ENCODE assay signal across 8 mouse cellular contexts in genomic region chr1:23382806-23383653, GRCm38 (mm10). TPM values are rescaled to one million over a fixed set of nuclear protein-coding genes. Genes with fewer than 3 reads are reported as not detected.
A peak's percentile ranks its signal among the peaks of the same experiment; 100 is the strongest.
DNase-seq lines count a peak whose midpoint lies in the region; ATAC-seq lines count a peak whose summit lies in the region.

No protein-coding gene starts in this region.

- H3K4me2 ChIP-seq in forebrain, embryonic 14.5 days (ENCODE audit: low read length) = peak overlapping the region; percentile 94
- peak overlapping the region; percentile 94 for H3K4me2 ChIP-seq in neural tube, embryonic 15.5 days

- H3K4me3 ChIP-seq in forebrain, embryonic 14.5 days (ENCODE audit: low read depth, low read length) = peak overlapping the region; percentile 77
- H3K4me3 ChIP-seq in neural tube, embryonic 15.5 days (replicated peaks) = peak overlapping the region; percentile 87

- H3K27ac ChIP-seq in forebrain, embryonic 14.5 days (ENCODE audit: low read depth, low read length) = peak overlapping the region; percentile 81
- peak overlapping the region; percentile 91 for H3K27ac ChIP-seq in neural tube, embryonic 15.5 days (replicated peaks)

- H3K4me1 ChIP-seq in forebrain, embryonic 14.5 days (ENCODE audit: control insufficient read depth, insufficient read depth, low read length) = peaks cover 25% of the 10 kb centered on the region
- peaks cover 41% of the 10 kb centered on the region for H3K4me1 ChIP-seq in neural tube, embryonic 15.5 days

- intact Hi-C loops in heart, postnatal 14 days (cut with DNase I) = loop anchor here (2.0 kb wide), 1 partner anchor 58 kb away; no protein-coding TSS in a partner anchor

- under 1% methylated on average over 35 of the region's 93 CpGs for WGBS in forebrain, embryonic 14.5 days
- under 1% methylated on average over 63 of the region's 93 CpGs for WGBS in neural tube, embryonic 15.5 days

- peak overlapping the region; percentile 88 for H3K9ac ChIP-seq in forebrain, embryonic 14.5 days (ENCODE audit: low read length)
- peak overlapping the region; percentile 94 for H3K9ac ChIP-seq in neural tube, embryonic 15.5 days (replicated peaks)

- peak; percentile 95 for DNase-seq in ES-CJ7 (ENCODE audit: low read depth, low spot score)
- DNase-seq in cerebellum, adult 11 months = peak; percentile 99
- peak; percentile 90 for DNase-seq in forebrain, embryonic 14.5 days (ENCODE audit: low spot score)
- DNase-seq in heart, postnatal 14 days = peak; percentile 99
- peak; percentile 96 for DNase-seq in layer of hippocampus, adult 11-12 months (ENCODE audit: low spot score)
- DNase-seq in lung, adult 18-20 months = peak; percentile 98 to 99
- peak; percentile 91 for DNase-seq in testis, postnatal 14 days (ENCODE audit: low spot score)

- ATAC-seq in forebrain, embryonic 14.5 days = peak; percentile 91
- peak; percentile 94 for ATAC-seq in neural tube, embryonic 15.5 days (ENCODE audit: low FRiP score)

- H3K27me3 ChIP-seq in forebrain, embryonic 14.5 days (replicated peaks; ENCODE audit: control insufficient read depth, insufficient read depth, low read length) = no peaks in the 10 kb centered on the region
- H3K27me3 ChIP-seq in neural tube, embryonic 15.5 days (replicated peaks) = no peaks in the 10 kb centered on the region

- no peaks in the 10 kb centered on the region for H3K36me3 ChIP-seq in forebrain, embryonic 14.5 days (ENCODE audit: control insufficient read depth, insufficient read depth, low read length)
- 0 out of 2 replicates have a peak, but pooled peaks cover 3% of the 10 kb centered on the region for H3K36me3 ChIP-seq in neural tube, embryonic 15.5 days

- no peaks in the 10 kb centered on the region for H3K9me3 ChIP-seq in forebrain, embryonic 14.5 days (replicated peaks; ENCODE audit: control insufficient read depth, low read length)
- no peaks in the 10 kb centered on the region for H3K9me3 ChIP-seq in neural tube, embryonic 15.5 days (replicated peaks)

RNA-seq across cellular contexts. Expression of gene Ogfrl1, which starts 14.5 kb away (rescaled TPM):
- polyA plus RNA-seq in forebrain, embryonic 14.5 days (2014; fragmentation: Nextera tagmentation; extraction: Ambion mirVana) = 11.7 and 15.0 TPM in 2 replicates
- 10 to 100 TPM; 14.0 to 14.5 TPM for total RNA-seq in heart, postnatal 14 days (2021)
- 18.4 and 20.3 TPM in 2 replicates for polyA plus RNA-seq in neural tube, embryonic 15.5 days (2015; fragmentation: Nextera tagmentation; extraction: Ambion mirVana)

Comparison
In these comparisons a context has a peak if more than half of its experiments do, and no peak if none do; other contexts are left out.
1. Peak in every context shown above with its lines: DNase-seq, ATAC-seq, H3K4me3 ChIP-seq and H3K27ac ChIP-seq.